Mouse (Mus musculus) brain, embryonic 14.5 days (tissue): ENCODE measurements around the gene Btc. TPM values are rescaled to one million over a fixed set of nuclear protein-coding genes. Genes with fewer than 3 reads are reported as not detected.

ENCODE experiments used
- DNase-seq: peaks from one replicate; pipeline ENCODE4 v3.0.0-alpha.2; 2011; ENCODE audit warnings: low read depth
- CTCF ChIP-seq: fragments of 200-500 bp; IDR thresholded peaks from 2 replicates; pipeline ENCODE4 v1.5.1; 2012; ENCODE audit warnings: inconsistent platforms, mild to moderate bottlenecking, moderate library complexity, borderline replicate concordance; ENCODE audit not compliant: insufficient read depth, insufficient read length; ENCODE audit errors: extremely low read depth
- POLR2A ChIP-seq: fragments of 200-500 bp; IDR thresholded peaks from 2 replicates; pipeline ENCODE4 v1.6.1; 2012; ENCODE audit warnings: mild to moderate bottlenecking, inconsistent platforms, borderline replicate concordance; ENCODE audit not compliant: poor library complexity, insufficient read depth, insufficient read length, severe bottlenecking; ENCODE audit errors: extremely low read depth
- polyA plus RNA-seq: library from polyadenylated mRNA; depleted of rRNA; stranded (reverse); fragments of >200 nt; gene quantifications from 2 replicates; pipeline ENCODE4 v1.2.3, GENCODE M21; 2012; rRNA removed

Btc gene
- 0.05 and 0.14 TPM in 2 replicates for polyA plus RNA-seq

DNA sequence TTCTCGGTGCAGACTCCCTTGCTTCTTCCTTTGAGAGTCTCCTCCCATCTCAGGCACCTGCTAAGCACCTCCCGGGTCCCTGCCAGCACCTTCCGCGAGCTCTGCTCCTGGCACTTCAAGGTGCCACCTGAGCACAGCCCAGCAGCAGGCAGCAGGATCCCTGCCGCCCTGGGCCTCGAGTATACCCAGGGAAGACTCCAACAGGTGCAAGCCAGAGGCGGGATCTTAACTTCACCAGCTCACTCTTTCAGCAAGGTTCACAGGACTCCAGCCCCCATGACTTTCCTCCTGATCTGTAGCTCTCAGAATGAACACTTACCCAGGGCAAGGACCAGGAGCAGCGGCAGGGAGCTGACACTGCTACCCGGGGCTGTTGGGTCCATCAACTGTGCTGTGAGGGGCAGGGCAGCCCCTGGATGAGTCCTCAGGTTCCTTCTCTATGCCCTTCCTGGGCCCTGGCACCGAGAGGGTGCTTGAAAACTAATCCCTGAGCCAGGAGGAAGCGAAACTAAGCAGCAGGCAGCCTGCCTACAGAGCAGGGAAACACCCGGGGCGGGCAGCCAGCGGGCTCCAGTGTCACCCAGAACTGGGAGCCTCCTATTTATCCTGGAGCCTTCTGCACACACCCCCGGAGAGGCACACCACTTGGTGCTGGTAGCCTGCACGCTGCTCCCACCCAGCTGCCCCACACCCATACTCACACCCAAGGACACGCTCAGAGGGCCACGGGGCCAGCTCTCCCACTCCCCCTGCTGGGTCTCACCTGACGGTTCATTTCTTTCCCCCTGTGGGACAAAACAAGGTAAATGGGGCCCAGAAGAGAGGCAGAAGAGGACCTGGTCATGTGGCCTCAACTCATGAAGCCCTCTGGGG, at the start of gene Btc:
Btc (minus strand) TSS at position 656 of the 873 bp plus-strand sequence.
- DNase-seq: peak; percentile 44
- TF ChIP-seq POLR2A (no peak), CTCF (peak; percentile 44)

DNA sequence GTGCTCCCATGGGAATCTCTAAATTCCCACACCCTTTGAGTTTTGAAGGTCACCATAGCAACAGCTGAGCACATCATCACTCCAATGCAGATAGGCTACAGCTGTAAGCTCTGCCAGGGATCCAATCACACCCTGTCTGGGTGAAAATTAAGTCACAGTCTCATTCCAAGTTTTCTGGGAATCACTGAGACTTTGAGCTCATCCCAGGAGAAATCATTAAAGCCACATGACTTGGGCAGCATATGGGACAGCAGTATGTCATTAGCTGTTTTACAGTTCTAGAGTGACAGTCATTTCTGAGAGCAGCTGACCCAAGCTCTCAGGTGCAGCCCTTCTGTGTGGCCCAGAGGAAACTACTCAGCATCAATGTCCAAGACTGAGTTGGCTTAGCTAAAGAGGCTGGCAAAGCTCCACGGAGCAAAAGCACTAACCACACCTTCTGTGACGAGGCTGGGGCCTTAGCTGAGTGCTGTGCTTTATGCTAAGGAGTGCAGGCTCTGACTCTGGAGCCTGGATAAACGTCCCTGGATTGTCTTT, 42.3 kb upstream of the Btc start:
- DNase-seq: peak; percentile 83
- TF ChIP-seq CTCF: no peak
- no peak for TF ChIP-seq POLR2A

DNA sequence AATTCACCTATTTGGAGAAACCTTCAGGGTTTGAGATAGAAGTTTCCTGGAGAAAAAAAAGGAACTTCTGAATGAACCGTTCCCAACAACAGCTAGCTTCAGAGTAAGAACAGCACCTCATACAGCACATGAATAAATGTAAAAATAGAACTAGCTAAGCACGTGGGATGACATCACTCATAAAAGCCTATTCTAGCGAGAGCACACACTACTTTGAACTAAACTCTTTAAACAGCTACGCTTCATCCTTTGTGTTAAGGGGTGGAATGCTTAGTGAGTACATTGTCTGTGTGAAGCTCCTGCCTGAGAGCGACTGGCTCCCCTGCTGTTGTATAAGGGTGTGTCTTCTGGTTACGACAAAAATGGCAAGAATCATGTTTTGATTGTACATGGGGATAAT, 33.8 kb upstream of the Btc start:
- no peak for DNase-seq
- TF ChIP-seq POLR2A: no peak
- no peak for TF ChIP-seq CTCF

DNA sequence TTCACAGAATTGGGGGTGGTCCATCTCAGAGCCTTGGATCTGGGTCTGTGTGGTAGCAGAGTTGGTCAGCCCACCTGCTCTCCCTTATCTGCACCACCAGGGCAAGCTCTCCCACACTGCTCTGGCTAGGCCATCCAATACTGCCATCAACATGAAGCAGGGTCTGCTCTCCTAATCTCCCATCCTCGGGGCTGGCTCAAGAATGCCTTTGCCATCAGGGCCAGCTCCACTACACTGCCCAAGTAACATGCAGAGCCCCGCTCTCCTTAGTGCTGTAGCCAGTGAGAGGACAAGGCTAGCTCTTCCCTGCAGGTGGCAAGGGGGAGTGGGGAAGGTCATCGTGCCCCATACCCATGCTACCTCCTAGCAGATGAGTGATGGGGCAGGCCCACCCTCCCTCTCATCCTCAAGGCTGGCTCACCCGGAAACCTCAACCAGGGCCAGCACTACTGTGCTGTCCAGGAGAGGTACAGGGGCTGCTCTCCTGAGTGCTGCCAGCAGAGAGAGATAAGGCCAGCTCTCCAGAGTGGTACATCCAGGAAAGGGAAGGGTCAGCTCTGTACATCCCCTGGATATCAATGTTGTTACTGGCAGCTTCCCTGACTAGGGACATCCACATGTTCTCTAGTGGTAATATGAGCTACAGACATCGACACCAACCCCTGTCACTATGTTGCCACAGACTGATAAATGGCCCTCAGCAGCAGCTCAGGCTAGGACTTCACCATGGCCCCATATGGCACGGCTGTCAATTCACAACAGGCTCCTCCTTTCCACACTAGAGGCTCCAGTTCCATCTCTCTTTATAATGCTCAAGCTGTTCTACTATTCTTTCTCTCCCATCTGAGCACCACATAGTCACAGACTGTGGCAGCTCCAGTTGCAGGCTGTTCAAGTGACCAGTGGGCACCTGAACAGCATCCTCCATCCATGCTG, 32.2 kb upstream of the Btc start:
- no peak for DNase-seq
- TF ChIP-seq POLR2A: no peak
- TF ChIP-seq CTCF: no peak

DNA sequence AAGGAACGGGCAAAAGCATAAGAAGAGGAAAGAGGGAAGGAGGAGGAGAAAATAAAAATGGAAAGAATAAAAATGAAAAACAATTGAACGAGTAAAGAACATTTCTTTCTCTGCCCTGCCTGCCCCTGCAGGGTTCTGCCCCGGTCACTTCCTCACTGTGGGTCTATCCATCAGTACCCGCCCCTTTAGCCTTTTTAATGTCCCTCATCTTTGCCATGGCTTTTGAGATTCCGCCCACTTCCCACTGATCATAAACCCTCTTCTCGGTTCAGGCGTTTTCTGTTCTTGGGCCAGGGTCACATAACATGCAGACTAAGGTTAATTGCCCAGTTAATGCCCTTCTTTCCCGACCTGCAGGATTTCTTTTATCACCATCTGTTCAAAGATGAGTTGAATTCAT, 25.8 kb upstream of the Btc start:
- TF ChIP-seq POLR2A (no peak), CTCF (no peak)

DNA sequence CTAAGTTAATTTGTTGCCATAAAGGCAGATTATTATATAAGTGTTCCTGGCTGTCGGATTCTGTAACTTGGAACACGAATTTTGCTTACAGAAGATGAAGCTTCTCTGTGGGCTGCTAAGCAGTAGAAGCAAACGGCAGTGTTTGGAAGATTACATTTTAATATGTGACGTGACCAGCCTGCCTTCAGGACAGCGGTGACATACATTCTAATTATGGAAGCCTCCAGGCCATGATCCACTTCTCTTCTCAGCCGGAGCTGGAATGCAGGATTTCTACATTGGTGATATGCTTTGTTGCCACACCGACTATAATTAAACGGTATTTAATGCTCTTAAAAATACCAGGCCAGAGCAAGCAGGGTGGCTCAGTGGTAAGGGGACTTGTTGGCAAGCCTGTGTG, 11.0 kb upstream of the Btc start:
- no peak for DNase-seq

More for the DNA sequence above, 25.8 kb upstream of the Btc start:
- DNase-seq: peak; percentile 24

DNA sequence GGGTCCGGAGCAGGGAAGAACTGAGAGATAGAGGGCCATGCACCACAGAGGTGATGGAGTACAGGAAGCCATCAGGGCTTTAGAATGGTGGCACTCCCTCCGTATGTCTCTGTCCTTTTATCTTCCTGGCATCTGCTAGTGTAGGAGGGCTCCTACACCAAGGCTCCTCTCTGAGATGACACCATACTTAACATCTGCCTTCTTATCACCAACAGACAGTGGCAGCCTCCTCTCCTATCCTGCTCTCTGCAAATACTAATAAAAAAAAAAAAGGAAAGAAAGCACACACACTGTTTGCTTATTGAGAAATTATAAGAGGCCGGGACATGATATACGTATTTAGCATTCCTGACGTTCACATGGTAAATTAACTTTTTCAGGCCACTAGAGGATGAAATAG, 1.5 kb upstream of the Btc start:
- TF ChIP-seq POLR2A (no peak), CTCF (no peak)
- DNase-seq: no peak

More for the DNA sequence above, 11.0 kb upstream of the Btc start:
- TF ChIP-seq POLR2A: no peak
- no peak for TF ChIP-seq CTCF

DNA sequence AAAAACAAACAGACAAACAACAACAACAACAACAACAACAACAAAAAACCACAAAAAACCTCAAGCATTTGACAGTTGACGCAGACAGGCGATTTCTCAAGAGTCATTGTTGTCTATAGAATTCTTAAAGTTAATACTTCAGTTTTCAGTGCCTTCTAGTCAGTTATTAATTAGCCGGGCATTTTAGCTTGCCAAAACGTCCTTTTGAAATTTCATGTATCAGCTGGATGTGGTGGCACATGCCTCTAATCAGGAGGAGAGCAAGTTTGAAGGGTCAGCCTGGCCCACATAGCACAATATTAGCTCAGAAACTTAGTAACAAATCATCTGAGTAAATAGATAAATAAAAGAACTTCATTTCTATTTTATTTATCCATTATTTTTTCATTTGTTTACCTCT, 487 bp upstream of the Btc start:
- TF ChIP-seq POLR2A (no peak), CTCF (no peak)
- no peak for DNase-seq

DNA sequence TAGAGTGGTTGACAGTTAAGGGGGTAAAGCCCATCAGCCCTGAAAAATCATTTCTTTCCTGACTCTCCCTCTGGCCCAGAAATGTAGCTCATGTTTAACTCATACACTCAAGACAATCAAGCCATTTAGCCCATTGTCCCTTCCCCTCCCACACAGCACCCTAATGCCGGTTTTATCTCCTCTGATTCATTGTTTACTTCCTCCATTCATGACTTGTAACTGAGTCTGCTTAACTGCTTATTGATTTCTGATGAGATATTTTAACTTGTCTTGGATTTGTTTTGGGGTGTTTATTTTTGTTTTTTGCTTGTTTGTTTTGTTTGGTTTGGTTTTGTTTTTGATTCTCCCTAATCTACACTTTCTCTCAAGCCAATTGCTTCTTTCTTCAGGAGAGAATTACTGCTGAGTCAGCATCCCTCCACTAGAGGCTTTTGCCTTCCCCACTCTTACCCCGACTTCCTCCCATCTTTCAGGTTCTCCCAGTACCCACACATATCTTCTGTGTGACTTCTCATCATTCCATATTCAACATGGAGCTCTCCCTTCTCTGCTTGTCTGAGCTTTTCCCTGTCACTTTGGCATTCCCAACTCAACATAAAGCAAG, 2.2 kb downstream of the Btc start:
- TF ChIP-seq CTCF (no peak), POLR2A (no peak)
- no peak for DNase-seq

DNA sequence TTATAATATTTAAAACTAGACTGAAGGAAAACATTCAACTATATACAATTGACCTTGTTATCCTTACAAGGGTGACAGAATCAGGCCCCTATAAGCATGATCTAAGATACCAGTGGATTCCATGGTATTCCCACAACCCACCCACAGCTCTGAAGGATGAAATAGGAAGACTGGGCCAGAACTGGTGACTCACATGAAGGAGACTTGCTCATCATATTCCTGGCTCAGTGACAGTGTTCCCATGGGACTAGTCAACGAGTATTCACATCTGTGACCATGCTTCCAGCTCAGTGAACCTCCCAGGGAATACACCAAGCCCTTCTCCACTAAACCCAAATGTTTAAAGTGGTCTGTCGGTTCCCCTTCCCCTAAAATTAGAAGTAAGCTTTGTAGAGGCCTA, 27.3 kb downstream of the Btc start:
- no peak for DNase-seq
- no peak for TF ChIP-seq POLR2A
- TF ChIP-seq CTCF: no peak
